Mouse (Mus musculus) E14TG2a.4 (cell line): ENCODE measurements around the gene Cacng8.

ENCODE experiments used
- H3K27me3 ChIP-seq: 2 replicates; pipeline ENCODE4 v1.6.1; 2014; ENCODE audit warnings: low read length, control low read depth; ENCODE audit not compliant: insufficient read depth
- H3K36me3 ChIP-seq: 2 replicates; pipeline ENCODE4 v1.6.1; 2014; ENCODE audit warnings: low read length, control low read depth; ENCODE audit not compliant: insufficient read depth
- H3K4me1 ChIP-seq: replicated peaks from 2 replicates; pipeline ENCODE4 v1.6.1; 2014; ENCODE audit warnings: low read depth, low read length, control low read depth
- H3K4me3 ChIP-seq: replicated peaks from 2 replicates; pipeline ENCODE4 v1.5.1; 2014; ENCODE audit warnings: mild to moderate bottlenecking, low read length
- H3K9me3 ChIP-seq: 2 replicates; pipeline ENCODE4 v1.6.1; 2014; ENCODE audit warnings: low read length, control low read depth
- CTCF ChIP-seq: conservative IDR thresholded peaks from 2 replicates; pipeline ENCODE4 v1.5.1; 2014; ENCODE audit warnings: low read length
- NANOG ChIP-seq: IDR thresholded peaks from 2 replicates; pipeline ENCODE4 v1.6.1; 2014; ENCODE audit warnings: borderline replicate concordance, low read length, mixed read lengths
- POU5F1 ChIP-seq: IDR thresholded peaks from 2 replicates; pipeline ENCODE4 v1.6.1; 2014; ENCODE audit warnings: low read length, borderline replicate concordance

The Cacng8 gene

DNA sequence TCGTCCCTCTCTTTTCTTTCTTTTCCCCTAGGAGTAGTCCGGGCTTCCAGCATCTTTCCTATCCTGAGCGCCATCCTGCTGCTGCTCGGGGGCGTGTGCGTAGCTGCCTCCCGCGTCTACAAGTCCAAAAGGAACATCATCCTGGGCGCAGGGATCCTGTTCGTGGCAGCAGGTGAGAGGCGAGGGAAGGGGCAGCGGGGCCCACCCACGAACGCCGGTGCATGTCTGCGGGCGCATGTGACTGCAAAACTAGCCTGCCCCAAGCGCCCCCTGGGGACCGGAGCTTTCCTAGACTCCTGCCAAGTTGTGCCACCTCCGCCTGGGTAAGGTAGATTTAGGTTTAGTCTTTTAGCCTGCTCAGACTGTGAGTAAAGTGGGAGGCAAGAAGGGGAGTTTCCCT, 21.6 kb downstream of the Cacng8 start:
- TF ChIP-seq POU5F1 (no peak), CTCF (peak; percentile 16; the same call in 1 of the 2 replicates)
- H3K4me3 ChIP-seq, result peak overlapping the region; percentile 84
- H3K9me3 ChIP-seq, result no peaks in the 10 kb centered on the region
- H3K4me1 ChIP-seq, result peaks cover 53% of the 10 kb centered on the region
- peaks cover 28% of the 10 kb centered on the region for H3K27me3 ChIP-seq
- H3K36me3 ChIP-seq, result peaks cover 3% of the 10 kb centered on the region; the same call in 1 of the 2 replicates

DNA sequence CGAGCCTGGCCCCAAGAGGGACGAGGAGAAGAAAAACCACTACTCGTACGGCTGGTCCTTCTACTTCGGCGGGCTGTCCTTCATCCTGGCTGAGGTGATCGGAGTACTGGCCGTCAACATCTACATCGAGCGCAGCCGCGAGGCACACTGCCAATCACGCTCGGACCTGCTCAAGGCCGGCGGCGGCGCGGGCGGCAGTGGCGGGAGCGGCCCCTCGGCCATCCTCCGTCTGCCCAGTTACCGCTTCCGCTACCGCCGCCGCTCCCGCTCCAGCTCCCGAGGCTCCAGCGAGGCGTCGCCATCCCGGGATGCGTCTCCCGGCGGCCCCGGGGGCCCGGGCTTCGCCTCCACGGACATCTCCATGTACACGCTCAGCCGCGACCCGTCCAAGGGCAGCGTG, 24.4 kb downstream of the Cacng8 start:
- peaks cover 34% of the 10 kb centered on the region for H3K27me3 ChIP-seq
- H3K36me3 ChIP-seq, result peaks cover 3% of the 10 kb centered on the region; the same call in 1 of the 2 replicates
- no peaks in the 10 kb centered on the region for H3K9me3 ChIP-seq
- TF ChIP-seq NANOG (no peak), POU5F1 (no peak), CTCF (no peak)
- peaks cover 73% of the 10 kb centered on the region for H3K4me1 ChIP-seq
- H3K4me3 ChIP-seq, result peak overlapping the region; percentile 84

DNA sequence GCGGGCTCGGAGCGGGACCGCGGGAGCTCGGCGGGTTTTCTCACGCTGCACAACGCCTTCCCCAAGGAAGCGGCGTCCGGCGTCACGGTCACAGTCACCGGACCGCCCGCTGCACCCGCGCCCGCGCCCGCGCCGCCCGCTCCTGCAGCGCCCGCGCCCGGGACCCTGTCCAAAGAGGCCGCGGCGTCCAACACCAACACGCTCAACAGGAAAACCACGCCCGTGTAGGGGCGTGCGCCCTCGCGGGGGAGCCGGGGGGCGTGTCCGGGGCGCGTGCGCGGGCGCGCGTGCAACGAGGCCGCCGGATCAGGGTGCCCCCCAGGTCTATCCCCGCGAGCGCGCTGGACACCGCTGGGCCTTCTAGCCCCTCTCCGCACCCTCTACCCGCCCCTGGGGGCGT, 24.9 kb downstream of the Cacng8 start:
- peak overlapping the region; percentile 84 for H3K4me3 ChIP-seq
- H3K9me3 ChIP-seq, result no peaks in the 10 kb centered on the region
- H3K36me3 ChIP-seq, result peaks cover 3% of the 10 kb centered on the region; the same call in 1 of the 2 replicates
- H3K27me3 ChIP-seq, result peaks cover 34% of the 10 kb centered on the region
- TF ChIP-seq NANOG, result no peak
- no peak for TF ChIP-seq POU5F1
- no peak for TF ChIP-seq CTCF
- H3K4me1 ChIP-seq, result peaks cover 73% of the 10 kb centered on the region

DNA sequence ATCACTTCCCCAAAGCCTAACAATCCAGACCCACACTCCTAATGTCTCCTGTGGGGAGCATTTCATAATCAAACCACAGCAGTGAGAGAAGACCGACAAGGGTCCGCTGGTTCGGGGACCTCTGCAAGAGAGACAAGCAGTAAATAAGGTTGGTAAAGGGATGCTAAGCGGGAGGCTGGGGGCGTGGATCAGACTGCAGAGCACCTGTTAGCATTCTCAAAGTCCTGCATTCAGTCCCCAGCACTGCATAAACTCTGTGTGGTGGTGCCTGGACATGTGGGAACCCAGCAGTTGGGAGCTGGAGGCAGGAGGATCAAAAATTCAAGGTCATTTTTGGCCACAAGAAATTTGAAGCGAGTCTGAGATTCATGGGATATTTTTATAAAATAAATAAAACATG, 29.5 kb downstream of the Cacng8 start:
- Histone ChIP-seq H3K27me3 (peaks cover 33% of the 10 kb centered on the region), H3K4me1 (peaks cover 84% of the 10 kb centered on the region), H3K4me3 (0 out of 2 replicates have a peak overlapping the region, but pooled peaks have one; percentile 17), H3K9me3 (no peaks in the 10 kb centered on the region), H3K36me3 (no peaks in the 10 kb centered on the region; the same call in 1 of the 2 replicates)
- TF ChIP-seq POU5F1 (no peak), CTCF (no peak), NANOG (no peak)

DNA sequence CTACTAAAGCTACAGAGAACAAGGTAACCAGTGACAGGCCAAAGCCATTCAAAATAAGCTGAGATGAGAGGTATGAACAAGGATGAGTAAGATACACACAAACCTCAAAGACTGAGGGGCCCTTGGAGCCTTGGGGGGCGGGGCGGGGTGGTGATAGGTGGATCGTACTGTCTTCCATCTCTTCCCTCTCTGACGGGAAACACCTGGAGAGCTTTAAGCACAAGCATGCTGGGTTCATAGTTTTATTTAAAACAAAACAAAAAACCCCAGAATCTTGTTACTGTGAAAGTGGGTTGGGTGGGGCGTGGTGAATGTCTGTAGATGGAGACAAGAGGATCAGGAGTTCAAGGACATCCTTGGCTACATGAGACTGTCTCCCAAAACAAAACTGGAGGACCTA, 30.0 kb downstream of the Cacng8 start:
- peaks cover 36% of the 10 kb centered on the region for H3K27me3 ChIP-seq
- H3K4me1 ChIP-seq, result peaks cover 90% of the 10 kb centered on the region
- no peaks in the 10 kb centered on the region for H3K9me3 ChIP-seq
- H3K36me3 ChIP-seq, result no peaks in the 10 kb centered on the region; the same call in 1 of the 2 replicates
- TF ChIP-seq POU5F1 (no peak), NANOG (no peak), CTCF (no peak)
- H3K4me3 ChIP-seq, result 0 out of 2 replicates have a peak overlapping the region, but pooled peaks have one; percentile 17

DNA sequence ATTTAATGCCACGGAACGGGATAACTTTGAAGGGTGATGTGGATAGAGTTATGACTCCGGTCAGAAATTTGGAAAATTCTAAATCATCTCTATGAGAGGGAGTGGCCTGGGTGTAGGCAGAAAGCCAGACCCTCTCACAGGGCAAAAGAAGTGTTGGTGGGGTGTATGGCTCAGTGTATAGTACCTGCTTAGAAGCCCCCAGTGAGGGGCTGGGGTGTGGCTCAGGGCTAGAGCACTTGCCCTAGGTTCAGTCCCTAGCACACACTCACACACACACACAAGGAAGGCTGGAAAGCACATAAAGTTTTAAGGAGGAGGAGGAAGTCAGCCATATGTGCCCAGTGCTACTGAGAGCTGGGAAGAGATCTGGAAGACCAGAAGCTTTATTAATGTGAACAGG, 30.8 kb downstream of the Cacng8 start:
- Histone ChIP-seq H3K4me1 (peaks cover 91% of the 10 kb centered on the region), H3K4me3 (no peak overlapping the region), H3K9me3 (no peaks in the 10 kb centered on the region), H3K36me3 (no peaks in the 10 kb centered on the region; the same call in 1 of the 2 replicates), H3K27me3 (peaks cover 33% of the 10 kb centered on the region)
- TF ChIP-seq CTCF, result no peak
- no peak for TF ChIP-seq POU5F1
- no peak for TF ChIP-seq NANOG

DNA sequence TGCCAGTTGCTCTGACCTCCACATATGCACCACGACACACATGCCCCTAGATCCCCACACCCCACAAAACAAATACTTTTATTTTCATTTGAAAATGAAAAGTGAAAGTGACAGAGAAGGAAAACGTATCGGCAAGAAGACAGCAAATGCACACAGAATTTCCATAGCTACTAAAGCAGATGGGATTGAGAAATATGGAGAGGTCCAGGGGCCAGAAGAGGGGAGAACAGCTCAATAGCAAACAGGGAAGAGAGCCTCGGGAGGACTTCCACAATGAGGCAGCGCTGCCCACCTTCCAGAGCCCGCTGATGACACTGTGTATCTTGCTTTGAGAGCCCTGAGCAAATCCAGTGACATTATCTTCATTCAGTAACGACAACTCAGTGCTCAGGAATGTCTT, 31.6 kb downstream of the Cacng8 start:
- Histone ChIP-seq H3K9me3 (no peaks in the 10 kb centered on the region), H3K4me3 (0 out of 2 replicates have a peak overlapping the region, but pooled peaks have one; percentile 81), H3K36me3 (no peaks in the 10 kb centered on the region), H3K4me1 (peaks cover 88% of the 10 kb centered on the region), H3K27me3 (peaks cover 25% of the 10 kb centered on the region)
- TF ChIP-seq POU5F1 (no peak), CTCF (no peak), NANOG (no peak)

DNA sequence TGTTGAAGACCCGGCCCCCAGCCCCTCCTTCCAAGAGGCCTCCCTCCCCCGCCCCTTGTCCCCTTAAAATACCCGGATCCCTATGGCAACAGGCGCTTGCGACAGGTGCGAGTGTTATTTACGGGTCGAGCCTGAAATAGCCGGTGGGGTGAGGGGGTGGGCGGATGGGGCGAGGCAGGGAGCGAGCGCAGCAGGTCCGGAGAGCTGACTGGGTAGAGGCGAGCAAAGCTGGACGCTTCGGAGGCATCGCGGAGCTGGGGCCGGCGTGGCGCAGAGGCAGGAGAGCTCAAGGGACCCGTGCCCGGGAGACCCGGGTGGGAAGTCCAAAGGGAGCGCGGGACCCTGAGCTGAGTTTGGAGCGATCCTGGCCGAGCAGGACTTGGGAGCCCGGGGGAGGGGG, 32.9 kb downstream of the Cacng8 start:
- Histone ChIP-seq H3K36me3 (no peaks in the 10 kb centered on the region), H3K4me3 (peak overlapping the region; percentile 81), H3K9me3 (no peaks in the 10 kb centered on the region), H3K4me1 (peaks cover 84% of the 10 kb centered on the region), H3K27me3 (peaks cover 22% of the 10 kb centered on the region)
- TF ChIP-seq CTCF (no peak), POU5F1 (no peak), NANOG (no peak)

DNA sequence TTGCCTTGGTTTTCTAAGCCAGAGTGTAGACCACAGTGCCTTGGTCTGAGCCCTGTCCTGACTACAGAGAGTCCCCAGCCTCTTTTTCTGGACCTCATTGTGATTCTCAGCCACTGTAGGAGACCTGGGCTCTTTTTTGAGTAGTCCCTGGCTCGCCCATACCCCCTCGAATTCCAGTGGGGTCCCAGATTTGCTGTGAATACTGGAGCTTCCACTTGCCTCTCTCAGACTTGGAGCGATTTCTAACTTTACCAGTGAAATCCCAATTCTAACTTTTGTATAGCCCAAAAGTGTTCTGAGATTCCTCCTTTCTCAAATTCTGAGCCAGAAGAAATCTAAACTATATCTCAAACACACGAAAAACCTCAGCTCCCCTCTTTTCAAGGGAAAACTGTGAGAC, 33.4 kb downstream of the Cacng8 start, which contains the start of gene Cacng6:
Gene Cacng6, plus strand, starts transcription at position 301 of the 400 bp plus-strand sequence.
- no peaks in the 10 kb centered on the region for H3K36me3 ChIP-seq
- TF ChIP-seq CTCF, result no peak
- no peak for TF ChIP-seq NANOG
- no peak for TF ChIP-seq POU5F1
- H3K4me3 ChIP-seq, result peak within 1 kb of the TSS; percentile 81
- no peaks in the 10 kb centered on the region for H3K9me3 ChIP-seq
- H3K27me3 ChIP-seq, result peaks cover 22% of the 10 kb centered on the region
- H3K4me1 ChIP-seq, result peaks cover 80% of the 10 kb centered on the region
